Comparison of ENCODE assay signal across 17 mouse cellular contexts in genomic region chr15:91007123-91007830, GRCm38 (mm10). TPM values are rescaled to one million over a fixed set of nuclear protein-coding genes. Genes with fewer than 3 reads are reported as not detected.
A peak's percentile ranks its signal among the peaks of the same experiment; 100 is the strongest.
DNase-seq lines count a peak whose midpoint lies in the region; ATAC-seq and TF ChIP-seq lines count a peak whose summit lies in the region.
"Had no signal": no experiment of that assay in that cellular context is flagged by ENCODE, and none has a peak within 500 bp of the region (broad histone marks: within the 10 kb centered on the region; RNA-seq: fewer than 3 reads in every experiment).

No protein-coding gene starts in this region.

- H3K9ac ChIP-seq in kidney, embryonic 14.5 days (ENCODE audit: low read depth, low read length) = no peak overlapping the region
- no peak overlapping the region for H3K9ac ChIP-seq in midbrain, postnatal 0 days (replicated peaks; ENCODE audit: low read length, poor library complexity, severe bottlenecking)
- H3K9ac ChIP-seq in midbrain, embryonic 15.5 days = no peak overlapping the region
- H3K9ac ChIP-seq in liver, embryonic 16.5 days (ENCODE audit: low read depth, low read length) = no peak overlapping the region
- H3K9ac ChIP-seq: embryonic facial prominence, embryonic 12.5 days; hindbrain, embryonic 13.5 days; limb, embryonic 15.5 days; neural tube, embryonic 15.5 days had no signal

- H3K27ac ChIP-seq in kidney, embryonic 14.5 days (ENCODE audit: low read depth, low read length) = no peak overlapping the region
- no peak overlapping the region for H3K27ac ChIP-seq in midbrain, postnatal 0 days (ENCODE audit: low read depth, low read length)
- no peak overlapping the region for H3K27ac ChIP-seq in midbrain, embryonic 15.5 days
- H3K27ac ChIP-seq in liver, embryonic 16.5 days (ENCODE audit: low read length) = no peak overlapping the region
- H3K27ac ChIP-seq: embryonic facial prominence, embryonic 12.5 days; gastrocnemius, adult 2 months; hindbrain, embryonic 13.5 days; limb, embryonic 15.5 days; neural tube, embryonic 15.5 days had no signal

- TF ChIP-seq CTCF in midbrain, postnatal 0 days (IDR thresholded peaks at IDR 0.05) = peak; percentile 20; the same call in 1 of the 2 replicates

- no peaks in the 10 kb centered on the region for H3K9me3 ChIP-seq in kidney, embryonic 14.5 days (ENCODE audit: control insufficient read depth, low read length)
- no peaks in the 10 kb centered on the region for H3K9me3 ChIP-seq in midbrain, postnatal 0 days (ENCODE audit: low read length)
- no peaks in the 10 kb centered on the region for H3K9me3 ChIP-seq in midbrain, embryonic 15.5 days
- H3K9me3 ChIP-seq in liver, embryonic 16.5 days (replicated peaks; ENCODE audit: control insufficient read depth, low read length) = no peaks in the 10 kb centered on the region
- H3K9me3 ChIP-seq: embryonic facial prominence, embryonic 12.5 days; hindbrain, embryonic 13.5 days; limb, embryonic 15.5 days; neural tube, embryonic 15.5 days had no signal

- no peaks in the 10 kb centered on the region for H3K36me3 ChIP-seq in kidney, embryonic 14.5 days (ENCODE audit: control insufficient read depth, insufficient read depth, low read length)
- no peaks in the 10 kb centered on the region for H3K36me3 ChIP-seq in midbrain, postnatal 0 days (ENCODE audit: insufficient read depth, low read length)
- H3K36me3 ChIP-seq in midbrain, embryonic 15.5 days (replicated peaks) = no peaks in the 10 kb centered on the region
- no peaks in the 10 kb centered on the region for H3K36me3 ChIP-seq in liver, embryonic 16.5 days (ENCODE audit: control insufficient read depth, insufficient read depth)
- H3K36me3 ChIP-seq: embryonic facial prominence, embryonic 12.5 days; hindbrain, embryonic 13.5 days; limb, embryonic 15.5 days; neural tube, embryonic 15.5 days had no signal

- no peak overlapping the region for H3K4me2 ChIP-seq in kidney, embryonic 14.5 days (replicated peaks; ENCODE audit: low read depth, low read length)
- no peak overlapping the region for H3K4me2 ChIP-seq in midbrain, postnatal 0 days (ENCODE audit: low read depth, low read length, poor library complexity, severe bottlenecking)
- H3K4me2 ChIP-seq in midbrain, embryonic 15.5 days = no peak overlapping the region
- no peak overlapping the region for H3K4me2 ChIP-seq in liver, embryonic 16.5 days (ENCODE audit: low read depth, low read length)
- H3K4me2 ChIP-seq: embryonic facial prominence, embryonic 12.5 days; hindbrain, embryonic 13.5 days; limb, embryonic 15.5 days; neural tube, embryonic 15.5 days had no signal

- DNase-seq in kidney, adult 8-10 months = peak; percentile 63 to 73
- no peak for DNase-seq in midbrain, postnatal 0 days (ENCODE audit: low spot score)
- DNase-seq in heart, adult 18-20 months = no peak
- DNase-seq in heart, postnatal 14 days = no peak
- DNase-seq: adrenal gland, postnatal 25 days; cerebellum, adult 8-10 months; gastrocnemius, adult 2 months; heart, adult 11 months; right cerebral cortex, postnatal 25 days; thymus, postnatal 4 days had no signal

- WGBS in kidney, embryonic 14.5 days = 93% methylated on average over 13 of the region's 13 CpGs
- 93% methylated on average over 13 of the region's 13 CpGs for WGBS in midbrain, postnatal 0 days
- 86% methylated on average over 13 of the region's 13 CpGs for WGBS in midbrain, embryonic 15.5 days
- WGBS in liver, embryonic 16.5 days (ENCODE audit: insufficient replicate concordance) = 63% methylated on average over 13 of the region's 13 CpGs

- H3K4me1 ChIP-seq in kidney, embryonic 14.5 days (ENCODE audit: control insufficient read depth, insufficient read depth, low read length) = no peaks in the 10 kb centered on the region
- 0 out of 2 replicates have a peak, but pooled peaks cover 3% of the 10 kb centered on the region for H3K4me1 ChIP-seq in midbrain, postnatal 0 days (ENCODE audit: insufficient read depth, low read length)
- peaks cover 29% of the 10 kb centered on the region for H3K4me1 ChIP-seq in midbrain, embryonic 15.5 days
- no peaks in the 10 kb centered on the region for H3K4me1 ChIP-seq in liver, embryonic 16.5 days (ENCODE audit: control insufficient read depth, low read depth, low read length)

- intact Hi-C loops in heart, postnatal 14 days (cut with DNase I) = no loop called here

- no peak for ATAC-seq in kidney, embryonic 14.5 days (ENCODE audit: low FRiP score, low TSS enrichment)
- ATAC-seq in midbrain, postnatal 0 days (ENCODE audit: low FRiP score) = no peak
- ATAC-seq in midbrain, embryonic 15.5 days (replicated peaks) = no peak
- ATAC-seq in liver, embryonic 16.5 days (ENCODE audit: low read depth) = peak; percentile 69

- no peaks in the 10 kb centered on the region for H3K27me3 ChIP-seq in kidney, embryonic 14.5 days (ENCODE audit: control insufficient read depth, insufficient read depth, low read length)
- no peaks in the 10 kb centered on the region for H3K27me3 ChIP-seq in midbrain, postnatal 0 days (ENCODE audit: insufficient read depth, low read length)
- no peaks in the 10 kb centered on the region for H3K27me3 ChIP-seq in midbrain, embryonic 15.5 days (replicated peaks)
- no peaks in the 10 kb centered on the region for H3K27me3 ChIP-seq in liver, embryonic 16.5 days (ENCODE audit: control insufficient read depth, insufficient read depth, low read depth, low read length)
- H3K27me3 ChIP-seq: embryonic facial prominence, embryonic 12.5 days; hindbrain, embryonic 13.5 days; limb, embryonic 15.5 days; neural tube, embryonic 15.5 days had no signal

- H3K4me3 ChIP-seq in kidney, embryonic 14.5 days (ENCODE audit: low read length) = no peak overlapping the region
- no peak overlapping the region for H3K4me3 ChIP-seq in midbrain, postnatal 0 days (ENCODE audit: low read depth, low read length)
- H3K4me3 ChIP-seq in midbrain, embryonic 15.5 days = no peak overlapping the region
- H3K4me3 ChIP-seq in liver, embryonic 16.5 days (ENCODE audit: low read depth, low read length) = no peak overlapping the region
- H3K4me3 ChIP-seq: embryonic facial prominence, embryonic 12.5 days; gastrocnemius, adult 2 months; hindbrain, embryonic 13.5 days; limb, embryonic 15.5 days; neural tube, embryonic 15.5 days had no signal

RNA-seq across cellular contexts. Expression of gene Kif21a, which starts 42.5 kb away (rescaled TPM):
- 5.3 and 8.1 TPM in 2 replicates for polyA plus RNA-seq in kidney, embryonic 14.5 days (2014; fragmentation: Nextera tagmentation; extraction: Ambion mirVana)
- 64.9 and 68.7 TPM in 2 replicates for total RNA-seq in midbrain, postnatal 0 days (2014; rRNA removed)
- polyA plus RNA-seq in midbrain, postnatal 0 days (2015; fragmentation: Nextera tagmentation; extraction: Ambion mirVana) = 28.4 and 33.2 TPM in 2 replicates
- polyA plus RNA-seq in midbrain, embryonic 15.5 days (2015; fragmentation: Nextera tagmentation; extraction: Ambion mirVana) = 50.3 and 50.9 TPM in 2 replicates
- 2.0 and 2.1 TPM in 2 replicates for polyA plus RNA-seq in liver, embryonic 16.5 days (2015; fragmentation: Nextera tagmentation; extraction: Ambion mirVana)
- 10 to 100 TPM; 18.4 to 18.5 TPM for total RNA-seq in heart, adult 18-20 months (2021)
- total RNA-seq in heart, postnatal 14 days (2021) = 10 to 100 TPM; 10.1 to 11.7 TPM

Comparison
In these comparisons a context has a peak if more than half of its experiments do, and no peak if none do; other contexts are left out.
1. DNase-seq: peak in kidney, adult 8-10 months (2 of 2); none in midbrain, postnatal 0 days (single experiment), heart, adult 18-20 months (0 of 2) and heart, postnatal 14 days (0 of 2).